Mouse (Mus musculus): ENCODE data around the gene Fam19a1.

GRCm38 (mm10) chr6:96580726-96581125, 467.8 kb downstream of the Fam19a1 start:
- TF ChIP-seq CTCF (IDR thresholded peaks at IDR 0.05; ENCODE audit: low read depth) (no peak), EP300 (IDR thresholded peaks at IDR 0.05; ENCODE audit: low read depth) (no peak)
